Mouse (Mus musculus) CH12.LX (cell line): Measurements from ENCODE around the gene Tle3. TPM values are rescaled to one million over a fixed set of nuclear protein-coding genes. Genes with fewer than 3 reads are reported as not detected.
A peak's percentile ranks its signal among the peaks of the same experiment; 100 is the strongest.

ENCODE experiments used
- DNase-seq: peaks from one replicate; pipeline ENCODE4 v3.0.0-alpha.2; 2013; ENCODE audit errors: extremely low read depth
- H3K27ac ChIP-seq: 2 replicates; pipeline ENCODE4 v1.5.1; 2012; ENCODE audit warnings: low read depth, mild to moderate bottlenecking, control low read depth, moderate library complexity; ENCODE audit not compliant: insufficient read depth
- H3K27me3 ChIP-seq: replicated peaks from 2 replicates; pipeline ENCODE3; 2012; ENCODE audit warnings: inconsistent platforms
- H3K36me3 ChIP-seq, 2 experiments: replicated peaks in 1 of 2; 2 replicates each; pipeline versions ENCODE3 to v1.6.1; 2012; ENCODE audit warnings: inconsistent platforms in 1 of 2, low read length in 1 of 2, mild to moderate bottlenecking in 1 of 2, mixed read lengths in 1 of 2, moderate library complexity in 1 of 2; ENCODE audit not compliant: control insufficient read depth in 1 of 2, insufficient read depth in 1 of 2
- H3K4me1 ChIP-seq, 2 experiments: 2 replicates each; pipeline ENCODE4 v1.6.1; 2012; ENCODE audit warnings: inconsistent platforms in 1 of 2, moderate library complexity in 1 of 2; ENCODE audit not compliant: insufficient read depth in 2 of 2, control insufficient read depth in 1 of 2
- H3K4me2 ChIP-seq: 2 replicates; pipeline ENCODE4 v1.6.1; 2012; ENCODE audit warnings: low read depth, mild to moderate bottlenecking, control low read depth; ENCODE audit not compliant: poor library complexity, insufficient read depth, severe bottlenecking
- H3K4me3 ChIP-seq, 3 experiments: fragments of 150-350 bp in 1 of 3; sonication (generic) in 1 of 3; replicated peaks in 1 of 3; 2 replicates each; pipeline versions ENCODE3 to v1.5.1; 2011 to 2012; ENCODE audit warnings: low read depth in 2 of 3, low read length in 2 of 3, mild to moderate bottlenecking in 2 of 3, moderate library complexity in 2 of 3, control low read depth in 1 of 3, improper control_type of control experiment in 1 of 3, inconsistent platforms in 1 of 3, mixed read lengths in 1 of 3; ENCODE audit not compliant: poor library complexity in 1 of 3
- H3K79me2 ChIP-seq: replicated peaks from 2 replicates; pipeline ENCODE4 v1.6.1; 2012; ENCODE audit warnings: mild to moderate bottlenecking, moderate library complexity; ENCODE audit not compliant: control insufficient read depth, poor library complexity, insufficient read depth, severe bottlenecking; ENCODE audit errors: extremely low read depth
- H3K9ac ChIP-seq: 2 replicates; pipeline ENCODE4 v1.6.1; 2012; ENCODE audit warnings: low read depth, mild to moderate bottlenecking, control low read depth, moderate library complexity; ENCODE audit not compliant: insufficient read depth
- H3K9me3 ChIP-seq: replicated peaks from 2 replicates; pipeline ENCODE3; 2012; ENCODE audit warnings: low read length, inconsistent platforms, mixed read lengths
- BHLHE40 ChIP-seq: IDR thresholded peaks from 2 replicates; pipeline ENCODE4 v1.6.1; 2011; ENCODE audit warnings: mild to moderate bottlenecking, low read depth, low read length, improper control_type of control experiment
- CHD2 ChIP-seq: IDR thresholded peaks from 2 replicates; pipeline ENCODE4 v1.6.1; 2011; ENCODE audit warnings: low read length, improper control_type of control experiment
- CTCF ChIP-seq, 2 experiments: IDR thresholded peaks in 1 of 2; conservative IDR thresholded peaks in 1 of 2; 2 replicates each; pipeline ENCODE4 v1.5.1; 2011 to 2012; ENCODE audit warnings: low read depth in 2 of 2, low read length in 2 of 2, improper control_type of control experiment in 1 of 2, inconsistent platforms in 1 of 2, mild to moderate bottlenecking in 1 of 2, moderate library complexity in 1 of 2
- E2F4 ChIP-seq: IDR thresholded peaks from 2 replicates; pipeline ENCODE4 v1.6.1; 2011; ENCODE audit warnings: low read depth, low read length, improper control_type of control experiment; ENCODE audit not compliant: insufficient replicate concordance
- ELF1 ChIP-seq: IDR thresholded peaks from 2 replicates; pipeline ENCODE4 v1.6.1; 2014; ENCODE audit warnings: low read depth, mild to moderate bottlenecking, inconsistent platforms, low read length, improper control_type of control experiment
- EP300 ChIP-seq: IDR thresholded peaks from 2 replicates; pipeline ENCODE4 v1.6.1; 2011; ENCODE audit warnings: low read length, improper control_type of control experiment
- IRF4 ChIP-seq: IDR thresholded peaks from 2 replicates; pipeline ENCODE4 v1.6.1; 2014; ENCODE audit warnings: low read depth, mild to moderate bottlenecking, inconsistent platforms, low read length, improper control_type of control experiment
- JUND ChIP-seq: conservative IDR thresholded peaks from 2 replicates; pipeline ENCODE4 v1.6.1; 2011; ENCODE audit warnings: low read depth, low read length, improper control_type of control experiment
- MAX ChIP-seq: IDR thresholded peaks from 2 replicates; pipeline ENCODE4 v1.6.1; 2011; ENCODE audit warnings: low read length, improper control_type of control experiment
- MAZ ChIP-seq: IDR thresholded peaks from 2 replicates; pipeline ENCODE4 v1.6.1; 2012; ENCODE audit warnings: low read depth, mild to moderate bottlenecking, inconsistent platforms, low read length, improper control_type of control experiment, moderate library complexity
- MEF2A ChIP-seq: IDR thresholded peaks from 2 replicates; pipeline ENCODE4 v1.6.1; 2014; ENCODE audit warnings: low read depth, mild to moderate bottlenecking, inconsistent platforms, low read length, improper control_type of control experiment, borderline replicate concordance
- MXI1 ChIP-seq: IDR thresholded peaks from 2 replicates; pipeline ENCODE4 v1.6.1; 2011; ENCODE audit warnings: mild to moderate bottlenecking, low read depth, low read length, improper control_type of control experiment
- NELFE ChIP-seq: IDR thresholded peaks from 2 replicates; pipeline ENCODE4 v1.6.1; 2011; ENCODE audit warnings: low read depth, low read length, improper control_type of control experiment
- NRF1 ChIP-seq: IDR thresholded peaks from 2 replicates; pipeline ENCODE4 v1.6.1; 2014; ENCODE audit warnings: low read depth, mild to moderate bottlenecking, inconsistent platforms, low read length, improper control_type of control experiment, moderate library complexity
- POLR2A ChIP-seq: IDR thresholded peaks from 2 replicates; pipeline ENCODE4 v1.6.1; 2011; ENCODE audit warnings: low read depth, mild to moderate bottlenecking, improper control_type of control experiment, low read length
- POLR2AphosphoS2 ChIP-seq: IDR thresholded peaks from 2 replicates; pipeline ENCODE4 v1.6.1; 2011; ENCODE audit warnings: low read depth, low read length, improper control_type of control experiment
- RAD21 ChIP-seq: IDR thresholded peaks from 2 replicates; pipeline ENCODE4 v1.6.1; 2011; ENCODE audit warnings: low read depth, mild to moderate bottlenecking, low read length, improper control_type of control experiment, moderate library complexity
- ZC3H11A ChIP-seq: IDR thresholded peaks from 2 replicates; pipeline ENCODE4 v1.6.1; 2012; ENCODE audit warnings: low read depth, mild to moderate bottlenecking, inconsistent platforms, low read length, improper control_type of control experiment
- ZKSCAN1 ChIP-seq: IDR thresholded peaks from 2 replicates; pipeline ENCODE4 v1.6.1; 2012; ENCODE audit warnings: low read depth, inconsistent platforms, low read length, improper control_type of control experiment, borderline replicate concordance
- ZNF384 ChIP-seq: IDR thresholded peaks from 2 replicates; pipeline ENCODE4 v1.6.1; 2012; ENCODE audit warnings: low read depth, low read length, improper control_type of control experiment, inconsistent platforms
- dilution Hi-C: fragments of 300-500 bp; cut with MboI; formaldehyde crosslinking; loops from 2 replicates; pipeline ENCODE4 v1.14.3; 2020; ENCODE audit warnings: low sequenced_read_pairs; ENCODE audit not compliant: extremely low pct_unique_long_range_greater_than_20kb, extremely low pct_ligation_motif_present
- in situ Hi-C: fragments of 300-500 bp; cut with MboI; formaldehyde crosslinking; loops from 3 replicates; pipeline ENCODE4 v1.14.3; 2019; ENCODE audit warnings: low sequenced_read_pairs, low pct_ligation_motif_present, low pct_unique_long_range_greater_than_20kb, mixed read lengths
- polyA plus RNA-seq: library from polyadenylated mRNA; unstranded; fragments of >175 nt; gene quantifications from 2 replicates; pipeline ENCODE4 v1.2.1, GENCODE M21; 2012; ENCODE audit warnings: low read depth; ENCODE audit not compliant: insufficient read length
- total RNA-seq, 2 experiments: library from RNA; depleted of rRNA; stranded (reverse); fragments of 300-350 nt in 1 of 2; fragments of >200 nt in 1 of 2; gene quantifications; 2 replicates each; pipeline ENCODE4 v1.2.3; 2012 to 2014

The Tle3 gene
- total and polyA plus RNA-seq, 3 experiments, result 8.1 to 29.1 (median 22.8) TPM

DNA sequence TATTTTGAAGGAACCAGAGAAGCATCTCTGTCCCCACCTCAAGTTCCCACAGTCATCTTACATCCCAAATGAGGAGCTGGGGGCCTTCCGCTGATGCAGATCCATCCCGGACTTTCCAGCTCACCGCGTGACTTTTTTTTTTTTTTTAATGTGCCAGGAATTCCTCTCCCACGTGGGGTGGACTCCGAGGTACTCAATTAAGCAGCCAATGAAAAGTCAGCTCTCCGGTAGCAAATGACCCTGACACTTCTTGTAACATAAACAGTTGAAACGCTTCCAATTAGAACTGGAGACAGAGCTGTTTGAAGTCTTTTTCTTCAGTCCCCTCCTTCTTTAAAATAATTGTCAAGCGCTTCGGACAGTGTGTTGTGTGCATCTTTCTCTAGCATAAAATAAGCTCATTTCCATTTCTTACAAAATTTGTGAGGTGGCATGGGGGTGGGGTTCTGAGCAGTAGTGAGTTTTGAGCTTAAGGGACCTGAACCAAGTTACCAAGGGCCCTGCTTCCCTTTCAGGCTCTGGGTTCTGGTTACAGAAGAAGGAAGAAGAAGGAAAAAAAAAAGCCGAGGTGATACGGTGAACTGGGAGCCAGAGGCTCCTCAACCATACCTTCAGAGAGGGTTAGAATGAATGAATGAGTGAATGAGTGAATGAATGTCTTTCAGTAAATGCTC is 3.5 kb upstream of the Tle3 start:
- peaks cover 4% of the 10 kb centered on the region for H3K27me3 ChIP-seq
- H3K9ac ChIP-seq, result no peak overlapping the region
- H3K79me2 ChIP-seq, result peaks cover 6% of the 10 kb centered on the region; the same call in 1 of the 2 replicates
- no peak overlapping the region for H3K27ac ChIP-seq
- no peaks in the 10 kb centered on the region for H3K36me3 ChIP-seq
- no peak overlapping the region for H3K4me2 ChIP-seq
- DNase-seq, result no peak
- TF ChIP-seq ELF1 (no peak), RAD21 (no peak), CTCF (conservative IDR thresholded peaks at IDR 0.05 in 1 of 2, IDR thresholded peaks at IDR 0.05 in 1 of 2; ENCODE audit: low read depth in 2 of 2, low read length in 2 of 2) (no peak), IRF4 (no peak), POLR2A (no peak), ZNF384 (peak; percentile 55)
- H3K4me1 ChIP-seq, result peaks cover 5 to 34% of the 10 kb centered on the region in 2 experiments; a peak in 3 of 4 replicates
- H3K9me3 ChIP-seq, result no peaks in the 10 kb centered on the region
- in situ Hi-C loops, result loop anchor here (25.0 kb wide), 1 partner anchor 469 kb away; no protein-coding TSS in a partner anchor
- no peak overlapping the region for H3K4me3 ChIP-seq
- dilution Hi-C loops, result no loop called here

DNA sequence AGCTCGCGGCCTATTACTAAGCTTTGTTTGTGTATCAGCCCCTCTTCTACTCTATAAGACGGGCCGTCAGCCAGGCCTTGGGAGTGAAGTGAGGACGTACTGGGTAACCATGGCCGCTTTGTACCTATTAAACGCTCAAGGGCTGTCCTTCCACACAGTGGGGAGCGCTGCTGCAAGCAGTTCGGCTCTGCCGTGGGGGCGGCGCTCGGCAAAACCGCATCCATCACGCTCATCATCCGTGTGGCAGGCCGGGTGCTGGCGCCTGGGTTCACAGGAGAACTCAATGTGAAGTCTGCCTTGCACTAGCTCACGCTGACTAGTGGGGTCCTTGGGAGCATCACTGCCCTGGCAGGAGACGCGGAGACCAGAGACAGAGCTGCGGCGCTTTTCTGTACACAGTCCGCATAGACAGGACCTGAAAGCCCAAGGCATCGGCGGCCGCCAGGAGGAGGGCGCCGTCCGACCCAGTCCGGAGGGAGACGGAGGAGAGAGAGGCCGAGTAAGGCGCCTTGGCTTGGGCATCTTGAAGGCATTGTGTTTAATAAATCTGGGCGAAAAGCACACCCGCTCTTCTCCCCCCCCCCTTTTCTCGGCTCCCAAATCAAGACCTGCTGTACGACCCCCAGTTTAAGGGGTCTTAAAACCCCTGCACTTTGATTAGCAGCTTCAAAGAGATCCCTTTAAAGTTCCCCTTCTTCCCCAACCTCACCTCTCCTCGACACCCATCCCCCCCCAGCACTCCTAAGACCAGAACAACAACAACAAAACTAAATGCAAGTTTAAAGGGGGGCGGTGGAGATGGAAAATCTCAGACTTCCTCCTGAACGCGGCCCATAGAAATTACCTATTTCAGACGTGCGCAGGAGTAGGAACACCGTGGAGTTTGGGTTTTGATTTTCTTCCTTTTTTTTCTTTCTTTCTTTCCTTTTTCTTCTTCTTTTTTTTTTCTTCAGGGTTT is 2.6 kb upstream of the Tle3 start:
- dilution Hi-C loops, result no loop called here
- in situ Hi-C loops, result loop anchor here (5.0 to 25.0 kb wide), 2 partner anchors 323 to 468 kb away; no protein-coding TSS in a partner anchor
- no peaks in the 10 kb centered on the region for H3K9me3 ChIP-seq
- peaks cover 2% of the 10 kb centered on the region for H3K27me3 ChIP-seq
- peak overlapping the region; percentile 35; the same call in 1 of the 2 replicates for H3K4me2 ChIP-seq
- H3K27ac ChIP-seq, result no peak overlapping the region
- H3K4me1 ChIP-seq, result peaks cover 9 to 38% of the 10 kb centered on the region in 2 experiments; a peak in 3 of 4 replicates
- H3K36me3 ChIP-seq, result no peaks in the 10 kb centered on the region
- no peak overlapping the region for H3K4me3 ChIP-seq
- no peak overlapping the region for H3K9ac ChIP-seq
- no peak for TF ChIP-seq E2F4
- DNase-seq, result no peak
- H3K79me2 ChIP-seq, result peaks cover 13% of the 10 kb centered on the region; the same call in 1 of the 2 replicates

DNA sequence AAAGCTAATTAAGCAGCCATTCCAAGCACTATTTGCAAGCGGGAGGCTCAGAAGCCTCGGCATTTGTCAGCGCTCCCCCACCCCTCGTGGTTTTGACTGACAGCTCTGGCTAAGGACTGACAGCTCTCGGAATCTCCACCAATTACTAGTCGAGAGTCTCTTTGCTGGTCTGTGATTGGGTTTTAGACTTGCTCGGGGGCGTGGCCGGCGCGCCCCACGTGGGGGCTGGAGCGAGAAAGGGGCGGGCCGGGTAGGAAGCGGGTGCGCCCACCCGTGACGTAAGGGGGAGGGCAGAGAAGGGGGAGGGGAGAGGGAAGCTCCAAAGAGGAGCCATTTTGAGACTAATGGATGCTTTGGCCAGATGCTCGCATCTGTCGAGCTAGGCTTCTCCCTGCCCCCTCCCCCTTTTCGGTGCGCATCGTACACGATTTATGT is 1.7 kb upstream of the Tle3 start:
- peaks cover 13% of the 10 kb centered on the region; the same call in 1 of the 2 replicates for H3K79me2 ChIP-seq
- peak overlapping the region; percentile 20 to 49 (median 43) for H3K4me3 ChIP-seq
- dilution Hi-C loops (no loop called here), in situ Hi-C loops (loop anchor here (5.0 to 25.0 kb wide), 2 partner anchors 322 to 467 kb away; no protein-coding TSS in a partner anchor)
- H3K4me1 ChIP-seq, result peaks cover 9 to 44% of the 10 kb centered on the region in 2 experiments; a peak in 3 of 4 replicates
- no peaks in the 10 kb centered on the region for H3K9me3 ChIP-seq
- peak; percentile 99 for DNase-seq
- H3K4me2 ChIP-seq, result peak overlapping the region; percentile 48
- H3K9ac ChIP-seq, result peak overlapping the region; percentile 35; the same call in 1 of the 2 replicates
- H3K27me3 ChIP-seq, result no peaks in the 10 kb centered on the region
- H3K36me3 ChIP-seq, result peaks cover 0 to 2% of the 10 kb centered on the region in 2 experiments
- H3K27ac ChIP-seq, result peak overlapping the region; percentile 87; the same call in 1 of the 2 replicates
- peak; percentile 91 for TF ChIP-seq BHLHE40
- peak in 1 of 2 experiments; percentile 56; a peak in 2 of 4 replicates for TF ChIP-seq CTCF (conservative IDR thresholded peaks at IDR 0.05 in 1 of 2, IDR thresholded peaks at IDR 0.05 in 1 of 2; ENCODE audit: low read depth in 2 of 2, low read length in 2 of 2)
- peak; percentile 25; the same call in 1 of the 2 replicates for TF ChIP-seq MEF2A
- peak; percentile 71 for TF ChIP-seq MAX
- peak; percentile 33; the same call in 1 of the 2 replicates for TF ChIP-seq MXI1
- TF ChIP-seq IRF4, result peak; percentile 52; the same call in 1 of the 2 replicates
- TF ChIP-seq NRF1, result peak; percentile 50; the same call in 1 of the 2 replicates
- TF ChIP-seq NELFE, result no peak
- no peak; the same call in 1 of the 2 replicates for TF ChIP-seq RAD21
- no peak for TF ChIP-seq JUND
- peak; percentile 77; the same call in 1 of the 2 replicates for TF ChIP-seq MAZ
- TF ChIP-seq CHD2, result peak; percentile 92
- TF ChIP-seq EP300, result no peak
- no peak for TF ChIP-seq ZNF384
- TF ChIP-seq ZC3H11A, result no peak
- no peak for TF ChIP-seq ZKSCAN1
- no peak for TF ChIP-seq POLR2AphosphoS2
